Mouse (Mus musculus) MEL (cell line): ENCODE results near the gene Fam161a. TPM values are rescaled to one million over a fixed set of nuclear protein-coding genes. Genes with fewer than 3 reads are reported as not detected.

ENCODE experiments used
- DNase-seq: peaks from one replicate; pipeline ENCODE4 v3.0.0; 2011; ENCODE audit warnings: low read depth, low spot score
- H3K27ac ChIP-seq: 2 replicates; pipeline ENCODE4 v1.5.1; 2012; ENCODE audit warnings: low read depth, mild to moderate bottlenecking, control low read depth, low read length, moderate library complexity; ENCODE audit not compliant: control insufficient read depth
- H3K27me3 ChIP-seq, 2 experiments: fragments of 150-350 bp in 1 of 2; sonication (generic) in 1 of 2; 2 replicates each; pipeline ENCODE4 v1.6.1; 2012; ENCODE audit warnings: low read length in 2 of 2, mild to moderate bottlenecking in 2 of 2, improper control_type of control experiment in 1 of 2, moderate library complexity in 1 of 2; ENCODE audit not compliant: insufficient read depth in 2 of 2, control insufficient read depth in 1 of 2
- H3K36me3 ChIP-seq, 2 experiments: 2 replicates each; pipeline ENCODE4 v1.6.1; 2012 to 2014; ENCODE audit warnings: low read length in 2 of 2, improper control_type of control experiment in 1 of 2, inconsistent platforms in 1 of 2, mild to moderate bottlenecking in 1 of 2; ENCODE audit not compliant: insufficient read depth in 2 of 2, control insufficient read depth in 1 of 2
- H3K4me1 ChIP-seq, 2 experiments: fragments of 150-350 bp in 1 of 2; sonication (generic) in 1 of 2; 2 replicates each; pipeline ENCODE4 v1.6.1; 2012; ENCODE audit warnings: low read length in 2 of 2, improper control_type of control experiment in 1 of 2, mild to moderate bottlenecking in 1 of 2; ENCODE audit not compliant: insufficient read depth in 2 of 2, control insufficient read depth in 1 of 2
- H3K4me3 ChIP-seq, 2 experiments: fragments of 150-350 bp in 1 of 2; sonication (generic) in 1 of 2; 2 replicates each; pipeline ENCODE4 v1.5.1; 2012; ENCODE audit warnings: low read depth in 2 of 2, low read length in 2 of 2, mild to moderate bottlenecking in 2 of 2, moderate library complexity in 2 of 2, control low read depth in 1 of 2, improper control_type of control experiment in 1 of 2; ENCODE audit not compliant: control insufficient read depth in 1 of 2, insufficient read depth in 1 of 2
- H3K79me2 ChIP-seq: 2 replicates; pipeline ENCODE4 v1.6.1; 2012; ENCODE audit warnings: mild to moderate bottlenecking, low read length, moderate library complexity; ENCODE audit not compliant: control insufficient read depth, poor library complexity, insufficient read depth
- H3K9ac ChIP-seq: 2 replicates; pipeline ENCODE4 v1.6.1; 2012; ENCODE audit warnings: low read depth, mild to moderate bottlenecking, control low read depth, low read length, moderate library complexity; ENCODE audit not compliant: control insufficient read depth, poor library complexity, severe bottlenecking
- H3K9me3 ChIP-seq: fragments of 150-350 bp; sonication (generic); replicated peaks from 2 replicates; pipeline ENCODE4 v1.6.1; 2012; ENCODE audit warnings: mild to moderate bottlenecking, low read length, improper control_type of control experiment, moderate library complexity; ENCODE audit not compliant: insufficient read depth
- CHD1 ChIP-seq: IDR thresholded peaks from 2 replicates; pipeline ENCODE4 v1.6.1; 2012; ENCODE audit warnings: low read depth, mild to moderate bottlenecking, inconsistent platforms, low read length, improper control_type of control experiment
- CTCF ChIP-seq, 3 experiments: IDR thresholded peaks in 2 of 3; conservative IDR thresholded peaks in 1 of 3; 2 replicates each; pipeline ENCODE4 v1.5.1; 2011 to 2012; ENCODE audit warnings: low read length in 3 of 3, low read depth in 2 of 3, mild to moderate bottlenecking in 2 of 3, improper control_type of control experiment in 1 of 3, inconsistent platforms in 1 of 3, mixed read lengths in 1 of 3, moderate library complexity in 1 of 3; ENCODE audit not compliant: control insufficient read depth in 1 of 3, insufficient read depth in 1 of 3, poor library complexity in 1 of 3, severe bottlenecking in 1 of 3
- E2F4 ChIP-seq: IDR thresholded peaks from 2 replicates; pipeline ENCODE4 v1.6.1; 2011; ENCODE audit warnings: low read depth, low read length, improper control_type of control experiment, borderline replicate concordance
- EP300 ChIP-seq, 2 experiments: IDR thresholded peaks; 2 replicates each; pipeline ENCODE4 v1.6.1; 2011; ENCODE audit warnings: improper control_type of control experiment in 2 of 2, low read length in 2 of 2, low read depth in 1 of 2, mild to moderate bottlenecking in 1 of 2
- JUND ChIP-seq: IDR thresholded peaks from 2 replicates; pipeline ENCODE4 v1.6.1; 2011; ENCODE audit warnings: low read depth, mild to moderate bottlenecking, improper control_type of control experiment, low read length
- NELFE ChIP-seq: IDR thresholded peaks from 2 replicates; pipeline ENCODE4 v1.6.1; 2011; ENCODE audit warnings: low read depth, low read length, improper control_type of control experiment
- NRF1 ChIP-seq: IDR thresholded peaks from 2 replicates; pipeline ENCODE4 v1.6.1; 2014; ENCODE audit warnings: low read depth, mild to moderate bottlenecking, inconsistent platforms, low read length, improper control_type of control experiment, moderate library complexity; ENCODE audit not compliant: poor library complexity, insufficient read depth, severe bottlenecking
- POLR2AphosphoS5 ChIP-seq: IDR thresholded peaks from 2 replicates; pipeline ENCODE4 v1.6.1; 2012; ENCODE audit warnings: low read depth, borderline replicate concordance, mild to moderate bottlenecking, inconsistent platforms, low read length, moderate library complexity, mixed read lengths
- SIN3A ChIP-seq: IDR thresholded peaks from 2 replicates; pipeline ENCODE4 v1.6.1; 2012; ENCODE audit warnings: low read length, improper control_type of control experiment, inconsistent platforms
- TCF12 ChIP-seq: IDR thresholded peaks from 2 replicates; pipeline ENCODE4 v1.6.1; 2014; ENCODE audit warnings: low read depth, mild to moderate bottlenecking, inconsistent platforms, low read length, improper control_type of control experiment, moderate library complexity
- UBTF ChIP-seq: IDR thresholded peaks from 2 replicates; pipeline ENCODE4 v1.6.1; 2012; ENCODE audit warnings: low read depth, mild to moderate bottlenecking, inconsistent platforms, low read length, improper control_type of control experiment, moderate library complexity, borderline replicate concordance; ENCODE audit not compliant: insufficient read depth
- USF1 ChIP-seq: IDR thresholded peaks from 2 replicates; pipeline ENCODE4 v1.6.1; 2014; ENCODE audit warnings: low read depth, mild to moderate bottlenecking, inconsistent platforms, low read length, improper control_type of control experiment, moderate library complexity
- USF2 ChIP-seq, 2 experiments: IDR thresholded peaks; 2 replicates each; pipeline ENCODE4 v1.6.1; 2011 to 2012; ENCODE audit warnings: improper control_type of control experiment in 2 of 2, low read length in 2 of 2, borderline replicate concordance in 1 of 2, inconsistent platforms in 1 of 2, low read depth in 1 of 2, mild to moderate bottlenecking in 1 of 2; ENCODE audit not compliant: insufficient read depth in 1 of 2
- ZC3H11A ChIP-seq: IDR thresholded peaks from 2 replicates; pipeline ENCODE4 v1.6.1; 2012; ENCODE audit warnings: low read depth, mild to moderate bottlenecking, inconsistent platforms, low read length, improper control_type of control experiment
- ZNF384 ChIP-seq: IDR thresholded peaks from 2 replicates; pipeline ENCODE4 v1.6.1; 2012; ENCODE audit warnings: low read depth, mild to moderate bottlenecking, inconsistent platforms, low read length, improper control_type of control experiment
- polyA plus RNA-seq, 2 experiments: library from polyadenylated mRNA; stranded (reverse) in 1 of 2; unstranded in 1 of 2; fragments of >175 nt in 1 of 2; fragments of >200 nt in 1 of 2; gene quantifications; 2 replicates each; pipeline versions ENCODE4 v1.2.1 to v1.2.4; 2012; ENCODE audit warnings: low replicate concordance in 2 of 2, low read depth in 1 of 2; ENCODE audit not compliant: insufficient read length in 2 of 2, insufficient read depth in 1 of 2, missing spikeins in 1 of 2
- total RNA-seq: library from RNA; depleted of rRNA; stranded (reverse); fragments of 300-350 nt; gene quantifications from 2 replicates; pipeline ENCODE4 v1.2.3, GENCODE M21; 2012

The Fam161a gene
- total and polyA plus RNA-seq, 3 experiments = 0.27 to 1.0 TPM; not detected in 1

DNA sequence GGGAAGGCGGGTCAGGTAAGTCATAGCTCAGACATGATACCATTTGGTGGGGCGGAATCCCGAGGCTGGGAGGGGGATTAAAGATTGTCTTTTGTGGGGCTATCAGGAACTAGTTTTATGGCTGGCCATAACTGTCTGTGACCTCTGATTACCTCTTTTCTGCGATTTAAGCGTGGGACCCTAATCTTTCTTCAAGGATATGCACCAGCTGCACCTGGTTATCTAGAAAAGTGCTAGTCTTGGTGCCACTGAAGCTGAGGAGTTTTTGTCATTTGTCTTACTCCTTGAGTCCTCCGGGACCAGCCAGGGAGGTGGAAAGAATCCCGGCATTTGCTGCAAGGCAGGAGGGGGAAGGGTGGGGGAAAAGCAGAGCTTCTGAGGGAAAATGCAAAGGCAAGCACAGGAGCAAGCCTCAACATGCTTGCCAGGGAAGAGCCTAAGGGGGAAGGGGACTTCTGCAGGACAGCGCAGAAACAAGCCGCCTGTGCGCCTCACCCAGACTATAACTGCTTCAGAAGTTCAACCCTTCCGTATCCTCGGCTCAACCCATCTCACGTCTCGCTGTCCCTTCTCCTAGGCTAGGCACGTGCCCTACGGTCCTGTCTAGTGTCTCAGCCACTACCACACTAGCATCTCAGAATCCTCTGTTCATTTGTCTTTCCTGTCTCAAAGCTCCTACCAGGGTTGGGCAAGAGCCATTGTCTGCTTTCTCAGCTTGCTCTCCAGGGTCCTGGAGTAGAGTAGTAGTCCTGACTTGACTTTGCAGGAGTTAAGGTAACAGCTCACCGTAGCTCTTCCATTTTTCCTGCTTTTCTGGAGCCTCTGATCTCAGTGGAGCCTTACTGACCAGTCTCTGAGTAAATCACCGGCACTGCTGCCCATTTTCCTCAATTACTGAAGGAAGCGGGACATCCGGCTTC is 40.6 kb downstream of the Fam161a start:
- H3K4me3 ChIP-seq = no peak overlapping the region
- no peaks in the 10 kb centered on the region for H3K79me2 ChIP-seq
- no peaks in the 10 kb centered on the region for H3K4me1 ChIP-seq
- H3K9me3 ChIP-seq = no peaks in the 10 kb centered on the region
- no peaks in the 10 kb centered on the region; a peak in 1 of 4 replicates for H3K27me3 ChIP-seq
- H3K9ac ChIP-seq = no peak overlapping the region
- no peak overlapping the region for H3K27ac ChIP-seq
- H3K36me3 ChIP-seq = no peaks in the 10 kb centered on the region
- TF ChIP-seq NELFE = no peak
- peak; percentile 30 for DNase-seq

DNA sequence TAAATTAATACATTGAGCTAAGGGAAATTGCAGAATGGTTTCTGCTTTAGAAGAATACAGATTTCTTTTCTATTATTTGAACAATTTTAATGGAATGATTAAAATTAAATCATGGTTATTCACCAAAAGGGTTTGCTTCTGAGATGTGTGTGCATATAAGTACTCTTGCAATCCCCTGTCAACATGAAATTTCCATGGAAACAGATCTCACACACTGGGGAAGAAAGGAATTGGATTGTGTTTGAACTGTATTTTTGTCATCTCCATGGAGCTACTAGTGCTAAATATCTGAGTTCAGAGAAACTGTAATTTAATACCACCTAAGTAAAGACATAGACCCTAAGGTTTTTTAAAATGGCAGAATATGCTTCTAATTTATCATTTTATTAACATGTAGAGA is 42.3 kb downstream of the Fam161a start:
- DNase-seq = no peak
- Histone ChIP-seq H3K27me3 (no peaks in the 10 kb centered on the region; a peak in 1 of 4 replicates), H3K27ac (no peak overlapping the region), H3K4me1 (no peaks in the 10 kb centered on the region), H3K4me3 (no peak overlapping the region), H3K9me3 (no peaks in the 10 kb centered on the region), H3K79me2 (no peaks in the 10 kb centered on the region), H3K36me3 (no peaks in the 10 kb centered on the region), H3K9ac (no peak overlapping the region)
- TF ChIP-seq USF1 (no peak), TCF12 (no peak), USF2 (IDR thresholded peaks at IDR 0.05; ENCODE audit: borderline replicate concordance in 1 of 2, insufficient read depth in 1 of 2, low read depth in 1 of 2, low read length in 2 of 2) (no peak), POLR2AphosphoS5 (no peak), ZNF384 (no peak), SIN3A (no peak), JUND (no peak), NRF1 (no peak), CHD1 (no peak), ZC3H11A (no peak), EP300 (IDR thresholded peaks at IDR 0.05; ENCODE audit: low read depth in 1 of 2, low read length in 2 of 2) (no peak), CTCF (IDR thresholded peaks at IDR 0.05 in 2 of 3, conservative IDR thresholded peaks at IDR 0.05 in 1 of 3; ENCODE audit: control insufficient read depth in 1 of 3, insufficient read depth in 1 of 3, low read depth in 2 of 3, low read length in 3 of 3, poor library complexity in 1 of 3, severe bottlenecking in 1 of 3) (no peak), E2F4 (no peak), UBTF (no peak)
- TF ChIP-seq, all 39 proteins: peak for 0
